Mouse (Mus musculus) liver (tissue): ENCODE measurements around the gene Vcan.

Source experiments
- DNase-seq: peaks from one replicate; pipeline ENCODE4 v3.0.0-alpha.2; 2020; ENCODE audit warnings: mixed read lengths

Gene Vcan

DNA sequence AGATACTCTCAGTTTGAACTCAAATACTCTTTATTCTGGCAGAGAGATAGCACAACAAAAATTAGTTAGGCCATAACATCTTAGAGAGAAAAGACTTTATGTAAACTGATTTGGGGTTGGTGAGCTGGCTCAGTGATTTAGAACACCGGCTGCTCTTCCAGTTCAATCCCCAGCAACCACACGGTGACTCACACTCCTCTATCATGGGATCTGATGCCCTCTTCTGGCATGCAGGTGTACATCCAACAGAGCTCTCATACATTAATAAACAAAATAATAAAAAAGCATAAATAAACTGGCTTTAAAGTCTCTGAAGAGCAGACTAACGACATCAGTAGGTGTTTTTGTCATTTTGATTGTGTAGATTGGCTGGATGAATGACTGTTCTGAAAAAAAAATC is 21.8 kb downstream of the Vcan start:
- DNase-seq, result no peak

DNA sequence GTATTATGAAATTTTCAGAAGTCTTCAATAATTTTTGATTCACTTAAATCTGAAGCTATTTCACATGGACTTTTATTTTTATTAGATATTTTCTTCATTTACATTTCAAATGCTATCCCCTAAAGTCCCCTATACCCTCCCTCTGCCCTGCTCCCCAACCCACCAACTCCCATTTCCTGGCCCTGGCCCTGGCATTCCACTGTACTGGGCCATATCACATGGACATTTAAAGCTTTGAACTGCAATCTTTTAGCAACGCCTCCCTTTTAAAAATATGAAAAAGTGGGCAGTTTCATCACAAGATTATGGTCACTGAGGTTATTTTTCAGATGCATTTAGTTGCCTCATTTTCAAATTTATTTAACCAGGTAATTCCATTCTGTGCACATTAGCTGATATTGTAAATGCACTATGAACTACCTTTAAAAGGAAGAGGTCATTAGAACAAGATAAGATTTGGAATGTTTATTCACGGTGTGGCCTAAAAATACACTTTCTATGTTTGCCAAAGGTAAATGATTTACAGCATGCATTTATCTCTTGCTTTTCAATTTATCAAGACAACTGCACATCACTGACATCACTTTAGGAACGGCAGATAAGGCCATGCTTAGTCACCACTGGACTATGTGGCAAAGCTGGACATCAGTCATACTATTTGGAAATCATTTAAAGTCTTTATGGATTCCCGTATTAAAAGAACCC is 32.7 kb downstream of the Vcan start:
- DNase-seq, result no peak

DNA sequence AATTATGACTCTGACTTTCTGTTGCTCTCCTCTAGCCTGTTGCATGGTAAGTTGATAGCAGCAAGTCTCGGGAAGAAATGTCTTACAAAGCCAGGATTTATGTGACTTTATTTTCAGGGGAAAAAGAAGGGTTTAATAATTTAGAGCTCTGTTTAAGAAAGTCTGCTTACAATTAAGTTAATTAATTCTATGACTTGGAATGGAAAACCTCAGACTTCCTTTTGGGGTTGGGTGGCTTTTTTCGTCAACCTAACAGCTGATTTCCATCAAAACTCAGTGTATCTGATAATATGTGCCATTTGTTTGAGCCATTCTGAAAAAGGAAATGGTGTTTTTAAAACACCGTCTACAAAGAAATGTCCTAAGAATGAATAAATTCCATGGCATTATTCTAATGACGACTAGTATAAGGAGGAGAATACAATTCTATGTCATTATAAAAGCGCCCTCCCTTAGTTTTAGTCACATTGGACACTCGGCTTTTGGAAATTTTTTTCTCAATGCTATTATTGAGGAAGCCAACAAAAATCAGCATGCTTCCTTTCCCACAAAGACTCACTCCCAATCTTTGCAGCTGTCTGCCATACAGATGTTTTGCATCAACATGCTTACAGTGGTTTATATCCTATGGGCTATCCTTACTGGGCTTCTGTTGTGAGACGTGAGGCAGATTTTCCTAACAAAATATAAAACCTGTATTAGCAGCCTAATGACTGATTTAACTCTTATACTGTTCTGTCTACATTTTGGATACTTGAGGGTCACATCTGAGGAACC is 34.0 kb downstream of the Vcan start:
- no peak for DNase-seq

DNA sequence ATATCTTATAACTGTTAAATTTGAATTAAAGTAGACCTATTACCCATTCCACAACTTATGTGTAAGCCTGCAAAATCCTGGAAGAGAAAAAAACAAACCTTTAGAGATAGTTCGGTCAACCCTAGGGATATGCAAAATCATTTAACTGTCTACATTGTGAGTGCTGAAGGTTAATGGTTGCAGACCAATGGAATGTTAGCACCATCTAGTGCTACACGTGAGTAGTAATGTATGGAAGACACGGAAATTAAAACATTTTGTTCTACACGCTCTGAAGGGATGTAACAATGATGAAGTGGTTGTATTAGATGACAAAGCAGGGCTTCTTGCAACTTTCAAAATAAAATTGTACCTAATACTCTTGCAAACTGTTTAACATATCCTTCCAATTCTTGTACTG is 39.9 kb downstream of the Vcan start:
- DNase-seq, result no peak

DNA sequence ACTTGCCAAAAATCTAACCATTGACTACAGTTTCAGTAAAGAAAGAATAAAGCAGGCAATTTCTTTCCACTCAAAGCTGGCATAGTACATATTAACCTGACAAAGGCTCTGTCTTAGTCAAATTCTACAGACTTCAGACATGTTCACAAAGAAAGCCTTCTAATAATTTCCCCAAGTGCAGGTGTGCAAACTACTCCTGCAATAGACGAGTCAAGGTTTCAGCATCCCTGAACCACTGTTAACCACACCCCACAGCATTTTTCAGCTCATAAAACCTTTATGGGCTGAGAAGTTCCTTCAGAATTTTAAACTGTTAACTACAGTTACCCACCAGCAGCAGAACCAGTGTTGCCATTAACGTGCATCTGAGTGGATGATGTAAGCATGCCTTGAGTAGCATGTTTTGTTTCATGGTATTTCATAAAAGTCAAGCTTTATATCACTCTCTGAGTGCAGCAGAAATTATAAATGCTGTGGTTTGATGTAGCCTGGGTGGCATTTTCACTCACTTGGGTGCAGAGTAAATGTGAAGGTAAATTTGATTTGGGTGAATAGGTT is 42.2 kb downstream of the Vcan start:
- no peak for DNase-seq

DNA sequence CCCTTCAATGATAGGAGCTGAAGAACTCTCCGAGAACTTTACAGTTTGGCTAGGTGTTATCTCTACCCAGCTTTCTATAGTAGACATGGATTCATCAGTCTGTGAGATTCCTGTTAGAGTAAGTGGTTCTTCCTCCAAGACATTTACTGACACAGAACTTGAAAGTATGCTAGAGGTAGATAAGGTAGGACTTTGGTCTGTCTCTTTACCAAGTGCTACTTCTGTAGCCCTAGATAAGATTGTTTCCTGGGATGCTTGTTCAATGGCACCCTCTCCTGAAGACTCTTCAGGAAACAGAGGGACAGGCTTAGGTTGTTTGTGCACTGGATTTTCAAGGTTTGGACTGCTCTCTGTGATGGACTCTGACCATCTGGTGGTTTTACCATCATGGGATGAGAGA is 49.7 kb downstream of the Vcan start:
- no peak for DNase-seq

DNA sequence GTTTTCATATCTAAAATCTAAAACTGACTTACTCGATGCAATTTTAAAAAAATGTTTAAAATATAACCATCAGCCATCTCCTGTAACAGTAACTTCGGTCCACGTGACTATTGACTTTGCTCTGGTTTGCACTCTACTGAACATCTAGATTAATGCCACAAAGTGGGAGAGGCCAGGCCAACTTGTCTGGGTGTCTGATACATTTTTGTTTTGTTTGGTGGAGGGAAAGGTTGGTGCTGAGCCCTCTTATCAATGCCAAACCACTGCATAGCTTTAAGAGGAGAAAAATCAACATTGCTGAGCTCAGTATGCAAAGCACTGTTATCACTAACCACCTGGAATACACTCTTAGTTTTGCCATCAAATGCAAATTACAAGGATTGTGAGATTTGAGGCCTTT is 58.8 kb downstream of the Vcan start:
- no peak for DNase-seq

DNA sequence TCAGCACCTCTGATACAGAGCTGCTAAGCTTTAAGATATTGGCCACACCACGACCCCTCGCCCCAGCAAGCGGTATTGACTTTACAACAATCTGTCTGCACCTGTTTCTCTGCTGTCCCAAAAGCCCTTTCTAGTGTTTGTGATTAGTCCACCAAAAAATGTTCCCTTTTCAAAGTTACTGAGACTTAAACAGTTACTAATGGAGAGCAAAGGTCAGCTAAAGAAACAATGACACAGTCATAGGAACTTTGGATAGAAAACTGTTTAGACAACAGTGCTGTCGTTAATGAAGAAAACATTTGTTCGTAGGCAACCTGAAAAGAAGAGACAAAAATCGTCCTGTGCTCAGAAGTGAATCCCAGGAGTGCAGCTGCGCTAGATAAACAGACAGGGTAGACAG is 60.1 kb downstream of the Vcan start:
- no peak for DNase-seq

DNA sequence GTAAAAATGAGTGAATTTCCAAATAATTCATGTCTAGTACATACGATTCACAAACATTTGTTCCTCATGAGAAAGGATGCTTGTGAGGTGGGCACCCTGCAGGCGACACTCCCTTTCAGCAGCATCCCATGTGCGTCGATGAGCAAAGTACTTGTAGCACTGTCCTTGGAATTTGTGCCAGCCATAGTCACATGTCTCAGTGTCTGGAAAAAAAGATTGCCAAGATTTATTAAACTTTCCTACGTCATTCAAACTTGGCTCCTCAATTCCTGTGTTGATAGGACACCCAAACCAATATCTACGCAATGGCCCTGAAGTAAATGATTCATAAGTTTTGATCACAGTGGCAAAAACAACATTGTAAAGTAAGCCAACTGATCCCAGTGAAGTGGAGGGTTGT is 62.6 kb downstream of the Vcan start:
- no peak for DNase-seq

DNA sequence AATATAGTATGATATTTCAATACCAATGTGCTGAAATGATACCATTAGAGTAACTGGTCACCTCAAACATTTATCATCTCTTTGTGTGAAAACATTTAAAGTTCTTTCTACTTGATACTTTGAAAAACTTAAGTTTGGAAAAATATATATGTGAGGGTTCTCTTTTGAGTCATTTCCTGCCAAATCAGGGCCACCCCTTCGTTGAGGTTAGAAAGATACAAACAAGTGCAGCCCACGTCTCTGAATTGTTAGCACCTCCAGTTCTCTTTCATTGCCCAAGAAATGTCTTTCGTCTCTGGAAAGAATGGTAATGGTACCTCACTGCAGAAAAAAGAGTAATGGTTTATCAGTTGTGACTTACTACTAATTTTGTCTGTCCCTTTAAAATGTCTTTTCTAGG is 71.8 kb downstream of the Vcan start:
- DNase-seq, result no peak

DNA sequence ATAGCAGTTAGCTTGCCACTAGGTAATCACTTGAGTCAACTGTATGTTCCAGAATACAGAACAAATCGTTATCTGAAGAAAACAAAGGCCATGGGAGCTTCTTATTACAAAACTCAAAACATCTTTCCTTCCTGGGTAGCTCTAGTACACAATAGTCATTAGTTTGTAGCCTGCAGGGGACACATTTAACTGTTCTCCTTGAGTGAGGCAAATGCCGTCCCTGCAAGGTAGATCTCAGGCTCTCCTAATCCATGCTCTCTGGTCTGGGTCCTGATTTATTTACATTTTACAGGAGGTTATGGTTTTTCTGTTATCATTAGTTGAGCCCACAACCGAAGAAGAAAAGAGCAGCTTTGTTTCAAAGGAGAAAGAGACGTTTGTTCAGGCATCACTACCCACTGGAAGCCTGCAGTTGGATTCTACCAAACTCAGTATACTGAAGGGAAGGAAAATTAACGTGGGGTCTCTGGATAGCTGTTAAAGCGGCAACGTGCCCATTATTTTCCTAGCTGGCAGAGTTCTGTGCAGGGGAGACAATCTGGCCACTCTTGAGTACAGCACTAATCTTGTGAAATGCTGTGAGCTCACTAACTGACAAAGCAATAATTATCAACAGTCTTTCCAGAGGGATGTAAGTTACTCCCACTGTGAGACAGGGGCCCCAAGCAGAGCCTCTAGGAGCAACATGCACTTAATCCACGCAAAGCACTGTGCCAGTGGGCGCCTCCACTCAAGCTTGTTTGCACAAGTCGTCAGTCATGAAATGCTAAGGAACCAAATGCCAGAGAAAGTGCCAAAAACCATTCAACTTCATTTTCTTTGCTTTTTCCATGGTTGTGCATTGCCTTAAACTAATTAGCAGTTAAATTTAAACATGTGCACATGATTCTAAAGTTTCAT is 73.1 kb downstream of the Vcan start:
- no peak for DNase-seq

DNA sequence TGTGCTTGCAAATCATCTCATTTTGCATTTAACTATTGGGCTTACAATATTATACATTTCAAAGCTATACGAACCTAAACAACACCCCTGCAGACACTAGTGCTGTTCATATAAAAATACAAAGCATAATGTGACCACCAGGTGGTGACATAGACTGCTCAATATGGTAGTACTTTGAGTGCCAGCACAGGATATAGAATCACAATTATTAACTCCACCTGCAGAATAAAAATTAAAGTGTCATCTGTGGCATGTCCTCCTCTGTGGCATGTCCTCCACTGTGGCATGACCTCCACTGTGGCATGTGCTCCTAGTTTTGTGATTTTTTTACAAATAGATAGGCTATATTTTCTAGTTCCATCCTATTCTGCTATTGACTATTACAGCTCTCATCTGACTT is 74.2 kb downstream of the Vcan start:
- no peak for DNase-seq

DNA sequence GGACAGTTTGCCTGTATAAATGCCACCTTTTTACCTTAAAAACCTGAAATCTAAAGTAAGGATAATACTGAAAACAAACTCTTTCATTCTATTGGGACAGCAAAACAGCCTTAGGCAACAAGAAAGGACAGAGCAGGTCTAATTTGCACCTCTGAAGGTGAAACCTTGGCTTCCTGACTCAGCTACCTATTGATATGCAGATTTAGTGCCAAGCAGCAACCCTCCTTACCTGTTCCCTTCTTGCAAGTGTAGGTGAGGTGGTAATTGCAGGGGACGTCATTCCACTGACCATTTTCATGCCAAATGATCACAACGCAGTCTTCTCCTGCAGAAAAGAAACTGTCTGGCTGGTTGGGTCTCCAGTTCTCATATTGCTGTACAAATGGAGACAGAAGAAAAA is 80.6 kb downstream of the Vcan start:
- no peak for DNase-seq

DNA sequence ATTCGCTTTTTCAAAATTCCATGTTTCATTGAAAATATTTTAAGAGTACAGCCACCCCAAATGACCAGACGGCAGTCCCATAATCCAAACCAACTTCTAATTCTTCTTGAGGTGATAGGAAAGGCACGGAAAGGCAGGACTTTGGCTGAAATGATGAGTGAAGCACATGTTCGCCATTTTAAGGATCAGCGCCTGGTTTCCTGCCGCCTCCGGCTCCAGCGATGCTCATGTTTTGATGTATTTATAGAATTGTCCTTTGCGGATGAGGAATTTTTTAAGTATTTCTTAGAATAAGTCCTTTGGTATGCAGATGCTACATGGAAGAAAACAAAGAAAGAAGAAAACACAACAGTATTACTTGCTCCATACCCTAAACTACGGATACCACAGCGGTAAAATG is 85.3 kb downstream of the Vcan start:
- no peak for DNase-seq

DNA sequence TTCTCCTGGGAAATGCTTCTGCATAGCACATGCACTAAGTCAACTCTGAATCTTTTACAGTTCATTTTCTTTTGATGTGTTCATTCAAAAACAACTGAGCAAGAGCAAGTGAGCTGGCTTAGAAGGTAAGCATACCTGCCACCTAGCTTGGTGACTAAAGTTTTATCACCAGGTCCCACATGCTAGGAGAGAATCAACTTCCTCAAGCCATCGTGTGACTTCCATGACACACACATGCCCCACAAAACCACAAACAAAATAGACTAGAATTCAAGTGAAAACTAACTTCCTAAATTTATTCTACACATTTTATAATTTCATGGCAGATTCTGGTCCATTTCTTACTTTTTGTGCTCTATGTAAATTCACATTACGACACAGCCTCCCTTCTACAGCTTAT is 89.0 kb downstream of the Vcan start:
- no peak for DNase-seq

DNA sequence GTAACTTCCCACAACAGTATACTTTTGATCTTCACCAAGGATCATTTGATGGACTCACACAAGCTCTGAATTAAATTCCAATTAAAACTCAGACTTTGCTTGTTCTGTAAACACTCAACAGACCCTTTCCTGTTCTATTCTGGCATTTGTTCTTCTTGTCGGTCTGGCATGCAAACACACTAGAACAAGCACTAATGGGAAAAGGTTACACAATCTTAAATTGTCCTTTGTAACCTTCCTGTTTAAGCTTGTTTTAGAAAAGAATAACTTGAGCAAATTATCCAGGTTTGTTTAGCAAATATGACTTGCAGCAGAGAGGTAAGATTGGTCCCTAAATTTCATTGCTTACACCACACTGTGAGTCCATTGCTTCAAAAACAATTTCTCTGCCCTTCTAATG is 89.5 kb downstream of the Vcan start:
- no peak for DNase-seq

DNA sequence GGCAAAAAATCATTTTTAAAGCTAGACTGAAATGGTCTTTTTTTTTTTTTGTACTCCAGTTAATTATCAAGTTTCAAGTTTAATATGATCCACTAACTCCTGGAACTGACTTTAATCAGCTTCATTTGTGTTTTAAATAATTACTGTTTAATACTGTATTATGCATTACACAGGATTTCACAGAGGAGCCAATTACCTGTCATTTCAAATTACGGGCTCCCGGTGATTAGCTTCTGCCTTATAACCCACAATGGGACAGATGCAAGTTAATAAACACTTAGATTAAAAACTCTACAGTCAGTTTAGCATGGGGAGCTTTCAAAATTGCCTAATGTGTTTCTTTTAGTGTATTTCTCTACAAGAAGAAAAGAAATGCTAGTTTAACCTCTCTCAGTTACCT is 96.7 kb downstream of the Vcan start:
- no peak for DNase-seq

DNA sequence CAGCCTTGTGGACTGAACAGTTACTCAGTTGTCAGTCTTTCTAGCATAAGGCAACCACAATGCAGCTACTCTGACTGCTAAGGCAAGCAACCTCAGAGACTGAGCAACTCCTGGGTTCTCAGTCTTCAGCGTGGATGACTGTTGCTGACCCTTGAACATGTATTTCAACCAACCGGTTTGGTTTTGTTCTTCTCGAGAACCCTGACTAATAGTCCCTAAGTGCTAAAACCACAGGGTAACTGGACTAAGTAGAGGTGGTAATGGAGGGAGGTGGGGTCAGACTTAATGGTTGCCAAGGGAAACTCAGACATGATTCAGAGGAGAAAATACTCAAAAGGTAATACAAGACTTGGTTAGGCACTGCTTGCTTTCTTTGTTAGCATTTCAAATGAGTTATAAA is 105.3 kb downstream of the Vcan start:
- no peak for DNase-seq

DNA sequence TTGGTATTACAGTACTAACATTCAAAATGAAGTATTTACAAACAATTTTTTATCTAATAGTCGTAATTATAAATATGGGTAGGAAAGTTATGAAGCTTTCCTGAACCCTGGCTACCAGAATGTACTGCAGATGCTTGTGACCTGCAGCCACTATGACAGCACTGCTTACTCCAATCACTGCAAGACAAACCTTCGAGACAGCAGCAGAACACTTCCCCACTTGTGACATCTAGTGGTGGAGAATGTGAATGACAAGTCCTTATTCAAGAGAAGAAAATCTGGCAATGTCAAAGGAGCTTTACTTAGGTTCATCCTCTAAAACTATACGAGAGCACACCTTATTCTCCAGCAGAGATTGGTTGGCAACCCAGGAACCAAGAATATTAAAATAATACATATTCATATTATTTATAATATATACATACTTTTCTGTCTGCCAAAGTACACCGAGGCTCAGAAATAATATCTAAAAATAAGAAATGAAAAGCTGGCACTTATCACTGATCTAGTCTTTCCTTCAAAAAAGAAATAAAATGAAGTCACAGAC is 108.1 kb downstream of the Vcan start:
- no peak for DNase-seq

DNA sequence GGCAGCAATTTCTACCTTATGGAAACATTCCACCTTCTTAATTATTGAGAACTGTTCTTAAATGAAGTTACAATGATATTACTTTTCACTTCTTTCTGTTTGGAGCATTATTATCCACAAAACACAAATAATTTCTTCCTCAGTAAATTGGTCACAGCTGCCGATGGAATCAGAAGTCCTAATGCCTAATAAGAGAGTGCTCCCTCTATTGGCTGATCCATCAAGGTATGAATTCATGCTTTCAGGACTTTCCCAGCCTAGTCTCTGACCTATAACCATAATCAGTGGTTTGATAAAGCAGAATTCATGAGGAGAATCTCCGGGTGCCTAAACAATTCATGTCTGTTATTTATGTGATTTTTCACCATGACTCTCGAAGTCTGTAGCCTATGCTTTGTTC is 123.2 kb downstream of the Vcan start:
- DNase-seq, result no peak

DNA sequence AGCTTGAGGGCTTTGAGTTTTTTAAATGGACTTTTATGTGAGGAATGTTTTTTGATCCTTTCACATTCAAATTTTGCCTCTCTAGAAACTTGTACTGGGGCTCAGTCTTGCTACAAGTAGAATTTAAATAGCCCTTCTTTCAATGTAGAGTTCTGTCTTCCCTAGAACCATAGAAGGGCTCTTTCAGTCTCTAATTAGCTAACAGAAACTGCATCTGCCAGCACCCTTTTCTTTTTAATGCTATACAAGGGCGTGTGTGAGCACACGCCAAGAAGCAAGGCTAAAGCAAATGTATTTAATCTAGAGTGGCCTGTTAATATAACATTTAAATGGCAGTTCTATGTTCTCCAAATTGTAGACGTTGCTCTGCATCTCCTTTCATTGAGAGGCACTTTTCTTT is 134.9 kb downstream of the Vcan start:
- no peak for DNase-seq
